Mouse (Mus musculus) B cell, adult 2 months (primary cell): ENCODE results near the gene Naif1.
"Not testable (repeated sequence)": the region's sequence is repeated elsewhere in the genome, so short reads cannot be mapped to it uniquely, and the experiment has no call there.

Source experiments
- DNase-seq, 2 experiments: peaks; one replicate each; pipeline ENCODE4 v3.0.0; 2022

The Naif1 gene

GRCm38 (mm10) chr2:32459657-32460056, 9.4 kb downstream of the Naif1 start:
- no peak for DNase-seq

- DNase-seq: no peak
These were observed 13.5 kb downstream of the Naif1 start for GRCm38 (mm10) chr2:32463773-32464172.

- DNase-seq: no peak
These were observed 14.1 kb downstream of the Naif1 start for GRCm38 (mm10) chr2:32464212-32464891.

GRCm38 (mm10) chr2:32471001-32471680, 20.9 kb downstream of the Naif1 start:
- no peak for DNase-seq

- peak; percentile 52 to 60 for DNase-seq
These were observed 21.4 kb downstream of the Naif1 start for GRCm38 (mm10) chr2:32471681-32472061.

GRCm38 (mm10) chr2:32475361-32475760, 25.1 kb downstream of the Naif1 start:
- not testable (repeated sequence) for DNase-seq

- DNase-seq: no peak
These were observed 32.1 kb downstream of the Naif1 start for GRCm38 (mm10) chr2:32482351-32482750.

GRCm38 (mm10) chr2:32483179-32483875, 33.1 kb downstream of the Naif1 start:
- DNase-seq: peak; percentile 38 to 47

- DNase-seq: no peak
These were observed 34.7 kb downstream of the Naif1 start for GRCm38 (mm10) chr2:32484933-32485332.

GRCm38 (mm10) chr2:32485751-32486150, 35.5 kb downstream of the Naif1 start:
- DNase-seq: no peak

GRCm38 (mm10) chr2:32486155-32486554, 35.9 kb downstream of the Naif1 start:
- DNase-seq: no peak

GRCm38 (mm10) chr2:32487124-32487623, 36.9 kb downstream of the Naif1 start:
- peak; percentile 94 to 95 for DNase-seq

GRCm38 (mm10) chr2:32488679-32489078, 38.4 kb downstream of the Naif1 start:
- peak; percentile 79 to 84 for DNase-seq

- DNase-seq: not testable (repeated sequence)
These were observed 40.5 kb downstream of the Naif1 start for GRCm38 (mm10) chr2:32490730-32491129.

- DNase-seq: no peak
These were observed 42.4 kb downstream of the Naif1 start for GRCm38 (mm10) chr2:32492661-32493060.

GRCm38 (mm10) chr2:32493301-32493701, 43.0 kb downstream of the Naif1 start:
- peak; percentile 42 to 55 for DNase-seq

GRCm38 (mm10) chr2:32494522-32494921, 44.3 kb downstream of the Naif1 start:
- DNase-seq: peak; percentile 37 to 41

GRCm38 (mm10) chr2:32495185-32495726, 45.0 kb downstream of the Naif1 start:
- peak; percentile 79 to 83 for DNase-seq

- peak in 1 of 2 experiments; percentile 11 for DNase-seq
These were observed 45.9 kb downstream of the Naif1 start for GRCm38 (mm10) chr2:32496190-32496589.

GRCm38 (mm10) chr2:32499365-32499764, 49.1 kb downstream of the Naif1 start:
- no peak for DNase-seq

GRCm38 (mm10) chr2:32500461-32500860, 50.2 kb downstream of the Naif1 start:
- no peak for DNase-seq

GRCm38 (mm10) chr2:32501754-32502324, 51.6 kb downstream of the Naif1 start:
- DNase-seq: no peak

GRCm38 (mm10) chr2:32502843-32503242, 52.6 kb downstream of the Naif1 start:
- no peak for DNase-seq
